Mouse (Mus musculus) right cerebral cortex, adult 2 months (tissue): Measurements from ENCODE around the gene Ruvbl2.
A peak's percentile ranks its signal among the peaks of the same experiment; 100 is the strongest.
"Not testable (repeated sequence)": the region's sequence is repeated elsewhere in the genome, so short reads cannot be mapped to it uniquely, and the experiment has no call there.

Source experiments
- DNase-seq, 2 experiments: peaks; one replicate each; pipeline ENCODE4 v3.0.0; 2021 to 2022; ENCODE audit warnings: low spot score in 2 of 2

Ruvbl2 gene

GRCm38 (mm10) chr7:45401521-45402085 is 36.3 kb downstream of the Ruvbl2 start:
- DNase-seq, result no peak

GRCm38 (mm10) chr7:45396787-45397186 is 41.1 kb downstream of the Ruvbl2 start:
- DNase-seq, result no peak

- DNase-seq, result not testable (repeated sequence)
These were observed 41.5 kb downstream of the Ruvbl2 start for GRCm38 (mm10) chr7:45396337-45396775.

GRCm38 (mm10) chr7:45395578-45396336 is 42.1 kb downstream of the Ruvbl2 start, which contains the start of gene Snrnp70:
TSS of gene Snrnp70 (minus strand) at chr7:45395742.
- DNase-seq, result peak; percentile 100

- DNase-seq, result no peak
These were observed 42.8 kb downstream of the Ruvbl2 start for GRCm38 (mm10) chr7:45395129-45395541.

- no peak for DNase-seq
These were observed 51.8 kb downstream of the Ruvbl2 start for GRCm38 (mm10) chr7:45386077-45386476.

GRCm38 (mm10) chr7:45376057-45376456 is 61.8 kb downstream of the Ruvbl2 start:
- peak in 1 of 2 experiments; percentile 36 for DNase-seq

GRCm38 (mm10) chr7:45374620-45375019 is 63.3 kb downstream of the Ruvbl2 start:
- no peak for DNase-seq

- no peak for DNase-seq
These were observed 65.5 kb downstream of the Ruvbl2 start for GRCm38 (mm10) chr7:45372371-45372770.
